Mouse (Mus musculus) midbrain, embryonic 12.5 days (tissue): Measurements from ENCODE around the gene Lcn9. TPM values are rescaled to one million over a fixed set of nuclear protein-coding genes. Genes with fewer than 3 reads are reported as not detected.

Source experiments
- ATAC-seq: fragments of 200-750 bp; cut with Nextera tagmentation; 2 replicates; pipeline ENCODE4 v1.8.0; 2017; ENCODE audit warnings: low read depth, moderate TSS enrichment, moderate library complexity; ENCODE audit not compliant: low FRiP score
- H3K27ac ChIP-seq: fragments of 300-500 bp; sonication (generic); replicated peaks from 2 replicates; pipeline ENCODE4 v1.5.1; 2016; ENCODE audit warnings: mild to moderate bottlenecking
- H3K27me3 ChIP-seq: fragments of 300-500 bp; sonication (generic); 2 replicates; pipeline ENCODE4 v1.6.1; 2016; ENCODE audit warnings: mild to moderate bottlenecking
- H3K36me3 ChIP-seq: fragments of 300-500 bp; sonication (generic); 2 replicates; pipeline ENCODE4 v1.6.1; 2016
- H3K4me1 ChIP-seq: fragments of 300-500 bp; sonication (generic); 2 replicates; pipeline ENCODE4 v1.6.1; 2016
- H3K4me2 ChIP-seq: fragments of 300-500 bp; sonication (generic); replicated peaks from 2 replicates; pipeline ENCODE4 v1.6.1; 2016; ENCODE audit warnings: mild to moderate bottlenecking, moderate library complexity
- H3K4me3 ChIP-seq: fragments of 300-500 bp; sonication (generic); 2 replicates; pipeline ENCODE4 v1.5.1; 2016; ENCODE audit warnings: mild to moderate bottlenecking
- H3K9ac ChIP-seq: fragments of 300-500 bp; sonication (generic); replicated peaks from 2 replicates; pipeline ENCODE4 v1.6.1; 2016; ENCODE audit warnings: mild to moderate bottlenecking, moderate library complexity
- H3K9me3 ChIP-seq: fragments of 300-500 bp; sonication (generic); 2 replicates; pipeline ENCODE4 v1.6.1; 2016; ENCODE audit warnings: mild to moderate bottlenecking
- WGBS: fragments of 180-500 bp; shearing (Covaris S2); methylation state at CpG from one replicate; pipeline ENCODE4 v1.1.7; 2016; 5-methylcytosine and 5-hydroxymethylcytosine counted together
- polyA plus RNA-seq: library from polyadenylated mRNA; unstranded; fragments of >200 nt; fragmentation: Nextera tagmentation; extraction: Ambion mirVana; gene quantifications from 2 replicates; pipeline ENCODE4 v1.2.1, GENCODE M21; 2016

Lcn9 gene
- polyA plus RNA-seq, 1 experiment from 2014 or later = not detected

GRCm38 (mm10) chr2:25852626-25853025, 29.7 kb downstream of the Lcn9 start:
- 60% methylated on average over 3 of the region's 3 CpGs for WGBS
- no peak overlapping the region for H3K27ac ChIP-seq

GRCm38 (mm10) chr2:25853998-25854397, 31.0 kb downstream of the Lcn9 start:
- Histone ChIP-seq H3K36me3 (no peaks in the 10 kb centered on the region), H3K27me3 (no peaks in the 10 kb centered on the region), H3K9ac (no peak overlapping the region), H3K4me1 (no peaks in the 10 kb centered on the region), H3K9me3 (no peaks in the 10 kb centered on the region), H3K4me3 (no peak overlapping the region), H3K4me2 (no peak overlapping the region), H3K27ac (no peak overlapping the region)
- WGBS = 83% methylated on average over 5 of the region's 5 CpGs
- ATAC-seq = no peak

More at GRCm38 (mm10) chr2:25852626-25853025, 29.7 kb downstream of the Lcn9 start:
- Histone ChIP-seq H3K9me3 (no peaks in the 10 kb centered on the region), H3K9ac (no peak overlapping the region), H3K36me3 (no peaks in the 10 kb centered on the region), H3K27me3 (no peaks in the 10 kb centered on the region), H3K4me2 (no peak overlapping the region), H3K4me1 (no peaks in the 10 kb centered on the region), H3K4me3 (no peak overlapping the region)
- no peak for ATAC-seq

GRCm38 (mm10) chr2:25859891-25860290, 36.9 kb downstream of the Lcn9 start:
- peaks cover 15% of the 10 kb centered on the region for H3K4me1 ChIP-seq
- no peak overlapping the region for H3K4me2 ChIP-seq
- WGBS = 86% methylated on average over 3 of the region's 3 CpGs
- H3K27ac ChIP-seq = no peak overlapping the region
- no peak overlapping the region for H3K9ac ChIP-seq
- no peaks in the 10 kb centered on the region for H3K9me3 ChIP-seq
- no peaks in the 10 kb centered on the region for H3K36me3 ChIP-seq
- ATAC-seq = no peak
- no peak overlapping the region for H3K4me3 ChIP-seq
- peaks cover 32% of the 10 kb centered on the region for H3K27me3 ChIP-seq

GRCm38 (mm10) chr2:25862038-25862437, 39.1 kb downstream of the Lcn9 start:
- no peak overlapping the region for H3K4me3 ChIP-seq
- H3K27ac ChIP-seq = no peak overlapping the region
- peaks cover 53% of the 10 kb centered on the region for H3K27me3 ChIP-seq
- H3K36me3 ChIP-seq = no peaks in the 10 kb centered on the region
- no peak overlapping the region for H3K4me2 ChIP-seq
- ATAC-seq = no peak
- H3K9ac ChIP-seq = no peak overlapping the region
- peaks cover 21% of the 10 kb centered on the region for H3K4me1 ChIP-seq
- H3K9me3 ChIP-seq = no peaks in the 10 kb centered on the region
- 90% methylated on average over 2 of the region's 2 CpGs for WGBS

- Histone ChIP-seq H3K27me3 (peaks cover 59% of the 10 kb centered on the region), H3K36me3 (no peaks in the 10 kb centered on the region), H3K27ac (no peak overlapping the region), H3K9me3 (no peaks in the 10 kb centered on the region), H3K4me3 (no peak overlapping the region), H3K9ac (no peak overlapping the region), H3K4me1 (peaks cover 21% of the 10 kb centered on the region), H3K4me2 (peak overlapping the region; percentile 99)
- ATAC-seq = no peak
- 62% methylated on average over 5 of the region's 5 CpGs for WGBS
These were observed 39.8 kb downstream of the Lcn9 start for GRCm38 (mm10) chr2:25862696-25863270.

- no peaks in the 10 kb centered on the region for H3K36me3 ChIP-seq
- peak; percentile 41; the same call in 1 of the 2 replicates for ATAC-seq
- peak within 1 kb of the TSS; percentile 62 for H3K9ac ChIP-seq
- no peak within 1 kb of the TSS for H3K27ac ChIP-seq
- peaks cover 66% of the 10 kb centered on the region for H3K27me3 ChIP-seq
- H3K9me3 ChIP-seq = no peaks in the 10 kb centered on the region
- H3K4me2 ChIP-seq = peak within 1 kb of the TSS; percentile 99
- peak within 1 kb of the TSS; percentile 58 for H3K4me3 ChIP-seq
- WGBS = under 1% methylated on average over 48 of the region's 53 CpGs
- H3K4me1 ChIP-seq = peaks cover 21% of the 10 kb centered on the region
These were observed 40.6 kb downstream of the Lcn9 start, which contains the start of gene Kcnt1 for GRCm38 (mm10) chr2:25863337-25864131. TSS of gene Kcnt1 (plus strand) at chr2:25863734.

GRCm38 (mm10) chr2:25864230-25864629, 41.3 kb downstream of the Lcn9 start:
- peak overlapping the region; percentile 58 for H3K4me3 ChIP-seq
- no peaks in the 10 kb centered on the region for H3K9me3 ChIP-seq
- no peaks in the 10 kb centered on the region for H3K36me3 ChIP-seq
- peak overlapping the region; percentile 62; the same call in 1 of the 2 replicates for H3K9ac ChIP-seq
- H3K27ac ChIP-seq = no peak overlapping the region
- H3K4me2 ChIP-seq = peak overlapping the region; percentile 99
- H3K27me3 ChIP-seq = peaks cover 70% of the 10 kb centered on the region
- peaks cover 21% of the 10 kb centered on the region for H3K4me1 ChIP-seq
- ATAC-seq = no peak
- 5% methylated on average over 18 of the region's 18 CpGs for WGBS

GRCm38 (mm10) chr2:25865412-25865811, 42.5 kb downstream of the Lcn9 start:
- Histone ChIP-seq H3K4me2 (no peak overlapping the region), H3K9ac (no peak overlapping the region), H3K4me3 (no peak overlapping the region), H3K27me3 (peaks cover 70% of the 10 kb centered on the region), H3K9me3 (no peaks in the 10 kb centered on the region), H3K27ac (no peak overlapping the region), H3K4me1 (peaks cover 21% of the 10 kb centered on the region), H3K36me3 (no peaks in the 10 kb centered on the region)
- ATAC-seq = no peak
- 13% methylated on average over 4 of the region's 4 CpGs for WGBS

GRCm38 (mm10) chr2:25866656-25867055, 43.7 kb downstream of the Lcn9 start:
- no peak overlapping the region for H3K27ac ChIP-seq
- no peaks in the 10 kb centered on the region for H3K9me3 ChIP-seq
- peaks cover 21% of the 10 kb centered on the region for H3K4me1 ChIP-seq
- 69% methylated on average over 5 of the region's 5 CpGs for WGBS
- H3K9ac ChIP-seq = no peak overlapping the region
- ATAC-seq = no peak
- no peak overlapping the region for H3K4me2 ChIP-seq
- H3K27me3 ChIP-seq = peaks cover 70% of the 10 kb centered on the region
- H3K36me3 ChIP-seq = no peaks in the 10 kb centered on the region
- H3K4me3 ChIP-seq = no peak overlapping the region

Other genes with a start within 250 kb of the Lcn9 start
- gene Mamdc4, start 248.3 kb upstream of the Lcn9 start, polyA plus RNA-seq = 5.1 and 7.2 TPM in 2 replicates
- gene Phpt1, start 247.9 kb upstream of the Lcn9 start, polyA plus RNA-seq = 166 and 173 TPM in 2 replicates
- 1.8 and 1.9 TPM in 2 replicates for gene Ajm1, start 241.4 kb upstream of the Lcn9 start, polyA plus RNA-seq
- 69.3 and 71.0 TPM in 2 replicates for gene Rabl6, start 214.6 kb upstream of the Lcn9 start, polyA plus RNA-seq
- gene Ccdc183, start 205.5 kb upstream of the Lcn9 start, polyA plus RNA-seq = 0.20 and 0.36 TPM in 2 replicates
- 15.4 and 20.7 TPM in 2 replicates for gene Tmem141, start 201.1 kb upstream of the Lcn9 start, polyA plus RNA-seq
- 1.6 and 2.2 TPM in 2 replicates for gene Fcna, start 195.1 kb upstream of the Lcn9 start, polyA plus RNA-seq
- gene Lcn8, start 170.0 kb upstream of the Lcn9 start, polyA plus RNA-seq = not detected in 2 replicates
- not detected in 2 replicates for gene Lcn5, start 165.2 kb upstream of the Lcn9 start, polyA plus RNA-seq
- gene Lcn6, start 146.4 kb upstream of the Lcn9 start, polyA plus RNA-seq = not detected in 2 replicates
- not detected in 2 replicates for gene Lcn10, start 140.4 kb upstream of the Lcn9 start, polyA plus RNA-seq
- not detected in 2 replicates for gene Obp2a, start 123.1 kb upstream of the Lcn9 start, polyA plus RNA-seq
- 76.1 and 78.5 TPM in 2 replicates for gene Bmyc, start 116.4 kb upstream of the Lcn9 start, polyA plus RNA-seq
- gene Obp2b, start 86.1 kb upstream of the Lcn9 start, polyA plus RNA-seq = not detected in 2 replicates
- gene Lcn3, start 57.6 kb upstream of the Lcn9 start, polyA plus RNA-seq = not detected in 2 replicates
- not detected in 2 replicates for gene Lcn11, start 46.1 kb upstream of the Lcn9 start, polyA plus RNA-seq
- not detected in 2 replicates for gene Gm13539, start 40.9 kb upstream of the Lcn9 start, polyA plus RNA-seq
- gene Glt6d1, start 7.3 kb upstream of the Lcn9 start, polyA plus RNA-seq = not detected in 2 replicates
- gene Sohlh1, start 24.1 kb downstream of the Lcn9 start, polyA plus RNA-seq = not detected in 2 replicates
- 2.4 TPM in 2 replicates for gene Kcnt1, start 40.6 kb downstream of the Lcn9 start, polyA plus RNA-seq
- gene Camsap1, start 160.1 kb downstream of the Lcn9 start, polyA plus RNA-seq = 66.4 and 91.9 TPM in 2 replicates
- gene Ubac1, start 198.6 kb downstream of the Lcn9 start, polyA plus RNA-seq = 91.9 and 93.3 TPM in 2 replicates